Mouse (Mus musculus): ENCODE results near the gene Agtr1b. TPM values are rescaled to one million over a fixed set of nuclear protein-coding genes. Genes with fewer than 3 reads are reported as not detected.

The Agtr1b gene
- total RNA-seq, 2 experiments from 2014 or later, result not detected

GRCm38 (mm10) chr3:20288761-20289160, 78.2 kb downstream of the Agtr1b start:
- DNase-seq, result no peak
- Histone ChIP-seq H3K27ac (no peak overlapping the region), H3K4me3 (no peak overlapping the region)
- intact Hi-C loops (cut with DNase I), result no loop called here
- TF ChIP-seq CTCF (IDR thresholded peaks at IDR 0.05), result no peak

GRCm38 (mm10) chr3:20281796-20282195, 85.2 kb downstream of the Agtr1b start:
- TF ChIP-seq CTCF (IDR thresholded peaks at IDR 0.05), result no peak
- no peak for DNase-seq
- no peak overlapping the region for H3K27ac ChIP-seq
- no peak overlapping the region for H3K4me3 ChIP-seq
- intact Hi-C loops (cut with DNase I), result no loop called here

GRCm38 (mm10) chr3:20275633-20276032, 91.3 kb downstream of the Agtr1b start, which contains the start of gene Cpb1:
Cpb1 (minus strand) TSS chr3:20275733.
- no peak for TF ChIP-seq CTCF (IDR thresholded peaks at IDR 0.05)
- no peak for DNase-seq
- intact Hi-C loops (cut with DNase I), result no loop called here
- Histone ChIP-seq H3K27ac (no peak within 1 kb of the TSS), H3K4me3 (no peak within 1 kb of the TSS)

Other genes starting within 250 kb of the Agtr1b start
- 100 to 1,000 TPM; 437 to 466 TPM for gene Gyg, start 211.9 kb downstream of the Agtr1b start, total RNA-seq (2021)
- gene Cpa3, start 125.0 kb downstream of the Agtr1b start, total RNA-seq (2021), result 1 to 10 TPM in 1 of 2 experiments, under 1 TPM in 1; 0.94 to 3.4 TPM
- not detected for gene Cpb1, start 91.4 kb downstream of the Agtr1b start, total RNA-seq (2021)